Mouse (Mus musculus) hindbrain, embryonic 16.5 days (tissue): ENCODE results near the gene Celf2. TPM values are rescaled to one million over a fixed set of nuclear protein-coding genes. Genes with fewer than 3 reads are reported as not detected.

Experiments
- ATAC-seq: fragments of 200-750 bp; cut with Nextera tagmentation; 2 replicates; pipeline ENCODE4 v1.8.0; 2017; ENCODE audit warnings: moderate TSS enrichment, moderate library complexity
- H3K27ac ChIP-seq: fragments of 300-500 bp; sonication (generic); 2 replicates; pipeline ENCODE4 v1.5.1; 2014; ENCODE audit warnings: low read depth, mild to moderate bottlenecking, control low read depth, low read length, moderate library complexity
- H3K27me3 ChIP-seq: fragments of 300-500 bp; sonication (generic); replicated peaks from 2 replicates; pipeline ENCODE4 v1.6.1; 2014; ENCODE audit warnings: low read length; ENCODE audit not compliant: control insufficient read depth, insufficient read depth
- H3K36me3 ChIP-seq: fragments of 300-500 bp; sonication (generic); 2 replicates; pipeline ENCODE4 v1.6.1; 2014; ENCODE audit warnings: mild to moderate bottlenecking, low read length, moderate library complexity, mixed read lengths; ENCODE audit not compliant: control insufficient read depth, insufficient read depth
- H3K4me1 ChIP-seq: fragments of 300-500 bp; sonication (generic); 2 replicates; pipeline ENCODE4 v1.6.1; 2014; ENCODE audit warnings: low read depth, low read length; ENCODE audit not compliant: control insufficient read depth, insufficient read depth
- H3K4me2 ChIP-seq: fragments of 300-500 bp; sonication (generic); 2 replicates; pipeline ENCODE4 v1.6.1; 2014; ENCODE audit warnings: mild to moderate bottlenecking, low read length, control low read depth, moderate library complexity
- H3K4me3 ChIP-seq: fragments of 300-500 bp; sonication (generic); 2 replicates; pipeline ENCODE4 v1.5.1; 2014; ENCODE audit warnings: mild to moderate bottlenecking, low read length, control low read depth, moderate library complexity
- H3K9ac ChIP-seq: fragments of 300-500 bp; sonication (generic); 2 replicates; pipeline ENCODE4 v1.6.1; 2014; ENCODE audit warnings: low read depth, mild to moderate bottlenecking, control low read depth, low read length, moderate library complexity
- H3K9me3 ChIP-seq: fragments of 300-500 bp; sonication (generic); 2 replicates; pipeline ENCODE4 v1.6.1; 2014; ENCODE audit warnings: mild to moderate bottlenecking, low read length, moderate library complexity; ENCODE audit not compliant: control insufficient read depth
- WGBS: fragments of 180-500 bp; shearing (Covaris S2); extraction: QIAGEN DNeasy Blood & Tissue Kit; methylation state at CpG from one replicate; pipeline ENCODE4 v1.1.7; 2014; 5-methylcytosine and 5-hydroxymethylcytosine counted together
- polyA plus RNA-seq: library from polyadenylated mRNA; unstranded; fragments of >200 nt; fragmentation: Nextera tagmentation; extraction: Ambion mirVana; gene quantifications from 2 replicates; pipeline ENCODE4 v1.2.1, GENCODE M21; 2015

Gene Celf2
- polyA plus RNA-seq, 1 experiment from 2014 or later = 130 TPM

DNA sequence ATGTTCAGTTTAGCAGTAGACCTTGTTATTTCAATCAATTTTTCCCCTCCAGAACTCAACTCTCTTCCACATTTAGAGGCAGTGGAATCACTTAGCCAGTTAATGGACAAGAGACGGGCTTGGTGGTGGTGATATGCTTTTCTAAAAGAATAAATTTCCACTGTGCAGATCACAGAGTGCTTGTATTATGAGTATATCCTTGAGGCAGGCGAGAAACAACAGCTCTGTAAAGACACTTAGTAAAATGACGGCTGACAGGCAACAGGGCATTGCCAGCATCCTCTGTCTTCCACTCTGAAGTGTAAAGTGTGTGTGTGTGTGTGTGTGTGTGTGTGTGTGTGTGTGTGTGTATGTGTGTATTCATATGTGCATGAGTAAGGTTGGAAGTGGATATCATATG, 362.1 kb downstream of the Celf2 start:
- no peak overlapping the region for H3K27ac ChIP-seq
- no peak overlapping the region for H3K4me3 ChIP-seq
- no peak overlapping the region for H3K9ac ChIP-seq
- ATAC-seq = no peak
- no peaks in the 10 kb centered on the region for H3K36me3 ChIP-seq
- H3K9me3 ChIP-seq = no peaks in the 10 kb centered on the region
- no peaks in the 10 kb centered on the region for H3K4me1 ChIP-seq
- no peaks in the 10 kb centered on the region for H3K27me3 ChIP-seq
- H3K4me2 ChIP-seq = no peak overlapping the region
- WGBS = 67% methylated on average over 3 of the region's 3 CpGs

DNA sequence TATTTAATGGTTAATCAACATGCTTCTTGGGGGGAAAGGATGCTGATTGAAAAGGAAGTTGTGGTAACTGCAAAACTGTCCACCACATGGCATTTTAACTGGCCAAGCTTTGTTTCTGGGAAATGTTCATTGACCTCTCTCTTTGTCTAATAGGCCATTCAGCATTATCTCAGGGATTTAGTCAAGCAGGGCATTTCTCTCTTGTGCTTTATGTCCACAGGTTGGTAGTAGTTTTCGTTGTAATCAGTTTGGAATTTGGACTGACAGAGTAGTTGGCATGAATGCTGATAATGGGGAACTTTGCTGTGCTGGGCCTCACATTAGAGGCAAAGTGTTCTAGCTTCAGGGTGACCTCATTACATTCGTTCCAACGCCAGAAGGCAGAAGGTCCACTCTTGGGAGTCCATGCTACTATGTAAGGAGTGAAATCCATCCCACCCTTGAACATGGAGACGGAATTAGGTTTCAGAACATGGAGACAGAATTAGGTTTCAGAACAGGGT, 363.8 kb downstream of the Celf2 start:
- no peak overlapping the region for H3K4me2 ChIP-seq
- no peaks in the 10 kb centered on the region for H3K4me1 ChIP-seq
- WGBS = 92% methylated on average over 4 of the region's 4 CpGs
- no peaks in the 10 kb centered on the region for H3K36me3 ChIP-seq
- H3K4me3 ChIP-seq = no peak overlapping the region
- no peaks in the 10 kb centered on the region for H3K27me3 ChIP-seq
- no peak for ATAC-seq
- H3K9me3 ChIP-seq = no peaks in the 10 kb centered on the region
- no peak overlapping the region for H3K9ac ChIP-seq
- no peak overlapping the region for H3K27ac ChIP-seq

- no peaks in the 10 kb centered on the region for H3K27me3 ChIP-seq
- H3K27ac ChIP-seq = no peak overlapping the region
- no peaks in the 10 kb centered on the region for H3K9me3 ChIP-seq
- H3K9ac ChIP-seq = no peak overlapping the region
- WGBS = 91% methylated on average over 1 of the region's 1 CpGs
- H3K4me3 ChIP-seq = no peak overlapping the region
- no peaks in the 10 kb centered on the region for H3K36me3 ChIP-seq
- no peak overlapping the region for H3K4me2 ChIP-seq
- H3K4me1 ChIP-seq = no peaks in the 10 kb centered on the region
- ATAC-seq = no peak
Observed at GRCm38 (mm10) chr2:7144871-7145270, 364.5 kb downstream of the Celf2 start.

- no peaks in the 10 kb centered on the region for H3K27me3 ChIP-seq
- no peak overlapping the region for H3K9ac ChIP-seq
- H3K4me1 ChIP-seq = no peaks in the 10 kb centered on the region
- no peak for ATAC-seq
- 90% methylated on average over 2 of the region's 2 CpGs for WGBS
- no peak overlapping the region for H3K27ac ChIP-seq
- H3K4me3 ChIP-seq = no peak overlapping the region
- H3K9me3 ChIP-seq = no peaks in the 10 kb centered on the region
- no peak overlapping the region for H3K4me2 ChIP-seq
- no peaks in the 10 kb centered on the region for H3K36me3 ChIP-seq
Observed at GRCm38 (mm10) chr2:7123366-7123765, 386.0 kb downstream of the Celf2 start.

- ATAC-seq = no peak
- no peaks in the 10 kb centered on the region for H3K9me3 ChIP-seq
- no peaks in the 10 kb centered on the region for H3K36me3 ChIP-seq
- WGBS = 18% methylated on average over 2 of the region's 2 CpGs
- H3K9ac ChIP-seq = no peak overlapping the region
- no peak overlapping the region for H3K27ac ChIP-seq
- no peak overlapping the region for H3K4me2 ChIP-seq
- peaks cover 2% of the 10 kb centered on the region; the same call in 1 of the 2 replicates for H3K4me1 ChIP-seq
- no peak overlapping the region for H3K4me3 ChIP-seq
- H3K27me3 ChIP-seq = no peaks in the 10 kb centered on the region
Observed at GRCm38 (mm10) chr2:7115801-7116200, 393.6 kb downstream of the Celf2 start.

- no peak overlapping the region for H3K4me2 ChIP-seq
- H3K9ac ChIP-seq = no peak overlapping the region
- no peak overlapping the region for H3K4me3 ChIP-seq
- H3K9me3 ChIP-seq = no peaks in the 10 kb centered on the region
- WGBS = 30% methylated on average over 3 of the region's 3 CpGs
- H3K36me3 ChIP-seq = no peaks in the 10 kb centered on the region
- H3K4me1 ChIP-seq = peaks cover 2% of the 10 kb centered on the region; the same call in 1 of the 2 replicates
- H3K27ac ChIP-seq = no peak overlapping the region
- no peak for ATAC-seq
- no peaks in the 10 kb centered on the region for H3K27me3 ChIP-seq
Observed at GRCm38 (mm10) chr2:7115161-7115560, 394.2 kb downstream of the Celf2 start.

- 78% methylated on average over 4 of the region's 4 CpGs for WGBS
- ATAC-seq = no peak
Observed at GRCm38 (mm10) chr2:7113738-7114137, 395.6 kb downstream of the Celf2 start.

DNA sequence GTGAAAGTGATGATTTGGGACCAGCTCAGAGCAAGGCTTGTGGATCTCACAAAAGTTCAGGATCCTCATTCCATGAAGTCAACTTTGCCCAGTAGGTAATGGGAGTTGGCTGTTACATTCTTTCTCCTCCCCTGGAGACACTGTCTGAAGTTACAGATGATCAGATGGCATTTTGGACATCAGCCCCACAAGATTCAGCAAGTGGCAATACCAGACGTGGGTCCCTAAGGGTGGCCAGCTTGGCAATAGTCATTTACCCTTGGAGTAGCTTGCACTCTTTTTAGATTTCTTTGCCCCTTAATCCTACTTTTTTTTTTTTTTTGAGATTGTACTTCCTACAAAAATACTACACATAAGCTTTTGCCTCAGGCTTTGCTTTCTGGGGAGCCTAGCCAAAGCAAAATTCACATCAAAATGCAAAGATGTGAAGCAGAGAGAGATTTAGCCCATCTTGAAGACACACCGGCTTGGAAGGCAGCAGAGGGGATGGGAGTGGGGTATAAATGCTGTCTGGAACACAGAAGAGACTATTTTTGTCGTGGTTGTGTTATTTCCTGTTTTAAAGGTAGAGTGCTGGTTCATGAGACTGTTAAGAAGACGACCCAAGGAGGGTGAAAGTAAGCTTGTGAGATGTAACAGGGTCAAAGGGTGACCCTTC, 397.1 kb downstream of the Celf2 start:
- H3K4me3 ChIP-seq = no peak overlapping the region
- no peak overlapping the region for H3K4me2 ChIP-seq
- H3K4me1 ChIP-seq = peaks cover 2% of the 10 kb centered on the region; the same call in 1 of the 2 replicates
- no peaks in the 10 kb centered on the region for H3K27me3 ChIP-seq
- H3K9ac ChIP-seq = no peak overlapping the region
- H3K27ac ChIP-seq = no peak overlapping the region
- H3K9me3 ChIP-seq = no peaks in the 10 kb centered on the region
- ATAC-seq = no peak
- 63% methylated on average over 4 of the region's 4 CpGs for WGBS
- no peaks in the 10 kb centered on the region for H3K36me3 ChIP-seq

More at GRCm38 (mm10) chr2:7113738-7114137, 395.6 kb downstream of the Celf2 start:
- Histone ChIP-seq H3K4me1 (peaks cover 2% of the 10 kb centered on the region; the same call in 1 of the 2 replicates), H3K9ac (no peak overlapping the region), H3K4me2 (no peak overlapping the region), H3K27ac (no peak overlapping the region), H3K36me3 (no peaks in the 10 kb centered on the region), H3K27me3 (no peaks in the 10 kb centered on the region), H3K9me3 (no peaks in the 10 kb centered on the region), H3K4me3 (no peak overlapping the region)

DNA sequence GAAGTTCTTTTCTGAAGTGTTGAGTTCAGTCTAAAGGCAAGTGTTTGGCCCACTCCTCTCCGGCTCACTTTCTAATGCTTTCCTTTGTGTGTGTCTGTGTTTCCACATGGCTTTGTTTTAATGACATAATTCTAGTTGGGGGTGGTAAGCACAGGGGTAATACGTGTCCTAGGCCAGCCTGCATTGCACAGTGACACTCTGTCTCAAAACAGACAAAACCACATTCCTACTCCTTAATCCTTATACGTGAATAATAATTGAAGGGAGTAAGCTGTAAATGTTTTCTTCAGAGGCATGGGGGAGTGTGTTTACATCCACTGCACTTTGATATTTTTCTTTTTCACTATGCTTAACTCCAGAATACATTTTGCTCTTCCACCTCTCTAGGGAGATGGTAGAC, 415.9 kb downstream of the Celf2 start:
- H3K36me3 ChIP-seq = no peaks in the 10 kb centered on the region
- no peak for ATAC-seq
- H3K4me1 ChIP-seq = peaks cover 4% of the 10 kb centered on the region
- H3K4me2 ChIP-seq = no peak overlapping the region
- H3K27ac ChIP-seq = no peak overlapping the region
- H3K27me3 ChIP-seq = no peaks in the 10 kb centered on the region
- H3K4me3 ChIP-seq = no peak overlapping the region
- WGBS = 55% methylated on average over 3 of the region's 3 CpGs
- H3K9me3 ChIP-seq = no peaks in the 10 kb centered on the region
- no peak overlapping the region for H3K9ac ChIP-seq
